In the genomic region with DNA sequence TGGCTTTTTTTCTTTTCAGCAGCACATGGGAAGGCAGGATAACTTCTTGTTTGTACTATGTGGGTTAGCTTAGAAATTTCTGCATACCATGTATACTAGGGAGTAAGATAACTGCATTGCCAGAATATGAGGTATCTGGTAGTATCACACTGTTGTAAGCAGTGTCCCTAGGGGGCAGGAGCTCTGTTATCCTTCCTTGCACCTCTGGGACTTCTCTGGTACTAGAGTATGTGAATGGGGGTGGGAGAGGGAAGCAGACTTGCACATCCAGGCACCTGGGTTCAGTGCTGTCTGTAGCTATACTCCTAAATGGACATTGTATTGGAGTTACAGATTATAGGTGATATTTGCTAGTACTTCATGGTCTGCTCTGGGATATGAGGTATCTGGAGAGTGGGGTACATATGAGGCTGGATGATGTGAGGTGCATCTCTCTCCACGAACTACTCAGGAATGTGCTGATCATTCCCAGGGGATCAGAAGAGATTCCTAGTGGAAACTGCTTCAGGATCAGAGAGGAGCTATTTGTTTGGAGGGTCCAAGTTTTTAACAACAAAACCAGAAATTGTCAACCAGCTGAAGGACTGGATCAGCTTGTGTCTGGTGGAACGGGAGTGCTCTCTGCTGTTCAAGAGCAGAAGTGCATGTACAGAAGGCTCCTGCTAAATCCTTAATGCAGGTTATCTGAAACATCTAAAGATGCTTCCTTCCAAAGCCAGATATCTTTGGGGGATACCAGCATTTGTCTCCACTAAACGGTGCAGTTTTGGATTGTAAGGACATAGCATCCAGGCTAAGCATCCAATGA, we compare ENCODE assay signal across 9 mouse cellular contexts.
DNase-seq lines count a peak whose midpoint lies in the region; ATAC-seq and TF ChIP-seq lines count a peak whose summit lies in the region.
"Had no signal": no experiment of that assay in that cellular context is flagged by ENCODE, and none has a peak within 500 bp of the region (broad histone marks: within the 10 kb centered on the region; RNA-seq: fewer than 3 reads in every experiment).

No protein-coding gene starts in this region.

- H3K9me3 ChIP-seq in intestine, postnatal 0 days (ENCODE audit: control insufficient read depth): no peaks in the 10 kb centered on the region
- no peaks in the 10 kb centered on the region for H3K9me3 ChIP-seq in intestine, embryonic 15.5 days
- no peaks in the 10 kb centered on the region for H3K9me3 ChIP-seq in midbrain, embryonic 10.5 days (replicated peaks)
- no peaks in the 10 kb centered on the region for H3K9me3 ChIP-seq in kidney, embryonic 16.5 days (ENCODE audit: low read length)
- no peaks in the 10 kb centered on the region for H3K9me3 ChIP-seq in intestine, embryonic 16.5 days (ENCODE audit: control insufficient read depth, low read length)
- H3K9me3 ChIP-seq: heart, embryonic 15.5 days had no signal

- no peaks in the 10 kb centered on the region for H3K27me3 ChIP-seq in intestine, postnatal 0 days (replicated peaks; ENCODE audit: control insufficient read depth, insufficient read depth, low read length)
- H3K27me3 ChIP-seq in intestine, embryonic 15.5 days (replicated peaks): no peaks in the 10 kb centered on the region
- no peaks in the 10 kb centered on the region for H3K27me3 ChIP-seq in midbrain, embryonic 10.5 days (ENCODE audit: low read depth, poor library complexity, severe bottlenecking)
- no peaks in the 10 kb centered on the region for H3K27me3 ChIP-seq in kidney, embryonic 16.5 days (ENCODE audit: insufficient read depth, low read length)
- no peaks in the 10 kb centered on the region for H3K27me3 ChIP-seq in intestine, embryonic 16.5 days (replicated peaks; ENCODE audit: control insufficient read depth, insufficient read depth, low read length)
- H3K27me3 ChIP-seq: heart, embryonic 15.5 days had no signal

- H3K4me2 ChIP-seq in intestine, postnatal 0 days (replicated peaks; ENCODE audit: low read depth): no peak overlapping the region
- no peak overlapping the region for H3K4me2 ChIP-seq in intestine, embryonic 15.5 days (replicated peaks)
- no peak overlapping the region for H3K4me2 ChIP-seq in kidney, embryonic 16.5 days (replicated peaks; ENCODE audit: low read depth, low read length)
- H3K4me2 ChIP-seq in intestine, embryonic 16.5 days (ENCODE audit: low read depth, low read length): no peak overlapping the region
- H3K4me2 ChIP-seq: heart, embryonic 15.5 days had no signal

- H3K9ac ChIP-seq in intestine, postnatal 0 days (ENCODE audit: low read depth, low read length): no peak overlapping the region
- no peak overlapping the region for H3K9ac ChIP-seq in intestine, embryonic 15.5 days
- H3K9ac ChIP-seq in kidney, embryonic 16.5 days (replicated peaks; ENCODE audit: low read length): no peak overlapping the region
- no peak overlapping the region for H3K9ac ChIP-seq in intestine, embryonic 16.5 days (ENCODE audit: low read depth, low read length)
- H3K9ac ChIP-seq: heart, embryonic 15.5 days had no signal

- no peaks in the 10 kb centered on the region for H3K4me1 ChIP-seq in intestine, postnatal 0 days (replicated peaks; ENCODE audit: control insufficient read depth, insufficient read depth, low read length)
- H3K4me1 ChIP-seq in intestine, embryonic 15.5 days (replicated peaks): no peaks in the 10 kb centered on the region
- H3K4me1 ChIP-seq in midbrain, embryonic 10.5 days: no peaks in the 10 kb centered on the region
- no peaks in the 10 kb centered on the region for H3K4me1 ChIP-seq in kidney, embryonic 16.5 days (ENCODE audit: insufficient read depth, low read length)
- H3K4me1 ChIP-seq in intestine, embryonic 16.5 days (ENCODE audit: control insufficient read depth, insufficient read depth, low read length): no peaks in the 10 kb centered on the region
- H3K4me1 ChIP-seq: heart, embryonic 15.5 days had no signal

- H3K4me3 ChIP-seq in intestine, postnatal 0 days (ENCODE audit: low read depth, low read length): no peak overlapping the region
- no peak overlapping the region for H3K4me3 ChIP-seq in intestine, embryonic 15.5 days (replicated peaks)
- no peak overlapping the region for H3K4me3 ChIP-seq in midbrain, embryonic 10.5 days
- H3K4me3 ChIP-seq in kidney, embryonic 16.5 days (ENCODE audit: low read length): no peak overlapping the region
- H3K4me3 ChIP-seq in intestine, embryonic 16.5 days (ENCODE audit: low read length): no peak overlapping the region
- H3K4me3 ChIP-seq: heart, embryonic 15.5 days had no signal

- H3K36me3 ChIP-seq in intestine, postnatal 0 days (ENCODE audit: control insufficient read depth, insufficient read depth): no peaks in the 10 kb centered on the region
- H3K36me3 ChIP-seq in intestine, embryonic 15.5 days: no peaks in the 10 kb centered on the region
- H3K36me3 ChIP-seq in midbrain, embryonic 10.5 days: no peaks in the 10 kb centered on the region
- no peaks in the 10 kb centered on the region for H3K36me3 ChIP-seq in kidney, embryonic 16.5 days (ENCODE audit: insufficient read depth, low read length)
- no peaks in the 10 kb centered on the region for H3K36me3 ChIP-seq in intestine, embryonic 16.5 days (ENCODE audit: control insufficient read depth, insufficient read depth, low read length)
- H3K36me3 ChIP-seq: heart, embryonic 15.5 days had no signal

- 32% methylated on average over 3 of the region's 3 CpGs for WGBS in intestine, postnatal 0 days
- 24% methylated on average over 3 of the region's 3 CpGs for WGBS in intestine, embryonic 15.5 days
- 33% methylated on average over 3 of the region's 3 CpGs for WGBS in midbrain, embryonic 10.5 days
- WGBS in kidney, embryonic 16.5 days: 35% methylated on average over 3 of the region's 3 CpGs
- 32% methylated on average over 3 of the region's 3 CpGs for WGBS in intestine, embryonic 16.5 days

- peak; percentile 60 for TF ChIP-seq CTCF in intestine, postnatal 0 days (IDR thresholded peaks at IDR 0.05; ENCODE audit: low read depth)

- no peak for ATAC-seq in intestine, postnatal 0 days
- no peak for ATAC-seq in intestine, embryonic 15.5 days
- ATAC-seq in kidney, embryonic 16.5 days (ENCODE audit: low FRiP score, low TSS enrichment): no peak
- ATAC-seq in intestine, embryonic 16.5 days: no peak

- H3K27ac ChIP-seq in intestine, postnatal 0 days (ENCODE audit: low read depth, low read length): no peak overlapping the region
- H3K27ac ChIP-seq in intestine, embryonic 15.5 days: no peak overlapping the region
- no peak overlapping the region for H3K27ac ChIP-seq in midbrain, embryonic 10.5 days (replicated peaks)
- no peak overlapping the region for H3K27ac ChIP-seq in kidney, embryonic 16.5 days (ENCODE audit: low read length)
- H3K27ac ChIP-seq in intestine, embryonic 16.5 days (ENCODE audit: low read length): no peak overlapping the region
- H3K27ac ChIP-seq: heart, embryonic 15.5 days had no signal

- DNase-seq in embryo, embryonic 9.5 days (ENCODE audit: extremely low spot score): peak; percentile 31
- peak; percentile 63 for DNase-seq in layer of hippocampus, adult 11-12 months (ENCODE audit: low spot score)
- peak; percentile 38 for DNase-seq in midbrain, embryonic 10.5 days (ENCODE audit: low spot score)
- DNase-seq in telencephalon, adult 2 months (ENCODE audit: low read depth, low spot score): peak; percentile 54
